Mouse (Mus musculus) ES-Bruce4 (cell line): ENCODE data around the gene Nfkbiz. TPM values are rescaled to one million over a fixed set of nuclear protein-coding genes. Genes with fewer than 3 reads are reported as not detected.

Experiments
- H3K27ac ChIP-seq: 2 replicates; pipeline ENCODE4 v1.5.1; 2012; ENCODE audit warnings: low read length, inconsistent platforms; ENCODE audit not compliant: insufficient read depth
- H3K27me3 ChIP-seq: 2 replicates; pipeline ENCODE4 v1.6.1; 2012; ENCODE audit warnings: mild to moderate bottlenecking, low read length, inconsistent platforms; ENCODE audit not compliant: control insufficient read depth, poor library complexity, insufficient read depth, severe bottlenecking
- H3K36me3 ChIP-seq: 2 replicates; pipeline ENCODE4 v1.6.1; 2012; ENCODE audit warnings: inconsistent platforms, mild to moderate bottlenecking, low read length, moderate library complexity; ENCODE audit not compliant: control insufficient read depth, poor library complexity, insufficient read depth, severe bottlenecking
- H3K4me1 ChIP-seq: one replicate; pipeline ENCODE4 v1.8.1; 2011; ENCODE audit warnings: low read length; ENCODE audit not compliant: control insufficient read depth, insufficient read depth
- H3K4me3 ChIP-seq: 2 replicates; pipeline ENCODE4 v1.5.1; 2011; ENCODE audit warnings: low read depth, mild to moderate bottlenecking, low read length
- H3K9ac ChIP-seq: 2 replicates; pipeline ENCODE4 v1.6.1; 2012; ENCODE audit warnings: low read depth, mild to moderate bottlenecking, inconsistent platforms; ENCODE audit not compliant: poor library complexity, severe bottlenecking
- H3K9me3 ChIP-seq: replicated peaks from 2 replicates; pipeline ENCODE4 v1.6.1; 2012; ENCODE audit warnings: mild to moderate bottlenecking, low read length, inconsistent platforms; ENCODE audit not compliant: control insufficient read depth, poor library complexity, insufficient read depth, severe bottlenecking
- CTCF ChIP-seq: IDR thresholded peaks from one replicate; pipeline ENCODE4 v1.8.1; 2011; ENCODE audit warnings: low read depth, low read length
- EP300 ChIP-seq: IDR thresholded peaks from 2 replicates; pipeline ENCODE4 v1.6.1; 2011; ENCODE audit warnings: low read depth, low read length; ENCODE audit not compliant: insufficient read depth
- POLR2A ChIP-seq: IDR thresholded peaks from one replicate; pipeline ENCODE4 v1.8.1; 2011; ENCODE audit warnings: low read length; ENCODE audit not compliant: insufficient read depth
- polyA plus RNA-seq: library from polyadenylated mRNA; stranded (reverse); fragments of >200 nt; gene quantifications from 2 replicates; pipeline ENCODE4 v1.2.4, GENCODE M21; 2011; ENCODE audit warnings: low read depth; ENCODE audit not compliant: missing spikeins, insufficient read depth, insufficient read length

Gene Nfkbiz
- polyA plus RNA-seq, 1 experiment: 6.0 TPM

DNA sequence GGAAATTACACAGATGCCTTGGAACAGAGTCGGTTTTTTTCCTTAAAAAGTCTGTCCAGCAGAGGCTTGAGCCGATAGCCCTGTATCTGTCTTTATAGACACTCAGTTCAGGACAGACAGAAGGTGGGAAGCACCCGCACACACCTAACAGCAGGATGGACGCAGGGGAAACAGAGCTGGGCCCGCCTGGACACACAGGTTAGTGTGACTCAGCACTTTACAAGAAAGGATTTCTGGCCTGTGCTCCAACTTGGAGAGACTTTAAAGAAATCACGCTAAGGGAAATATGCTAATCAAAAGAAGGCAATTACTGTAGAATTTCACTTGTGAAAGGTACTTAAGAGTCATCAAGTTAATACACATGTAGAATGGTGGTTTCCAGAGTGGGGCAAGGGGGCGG, 54.3 kb downstream of the Nfkbiz start:
- Histone ChIP-seq H3K9me3 (peaks cover 2% of the 10 kb centered on the region; the same call in 1 of the 2 replicates), H3K27me3 (no peaks in the 10 kb centered on the region), H3K4me3 (no peak overlapping the region), H3K27ac (no peak overlapping the region), H3K9ac (no peak overlapping the region), H3K4me1 (no peaks in the 10 kb centered on the region), H3K36me3 (no peaks in the 10 kb centered on the region)
- 0 out of 2 replicates have a peak, but pooled peaks have one; percentile 36 for TF ChIP-seq EP300
- TF ChIP-seq CTCF: no peak
- TF ChIP-seq POLR2A: no peak

DNA sequence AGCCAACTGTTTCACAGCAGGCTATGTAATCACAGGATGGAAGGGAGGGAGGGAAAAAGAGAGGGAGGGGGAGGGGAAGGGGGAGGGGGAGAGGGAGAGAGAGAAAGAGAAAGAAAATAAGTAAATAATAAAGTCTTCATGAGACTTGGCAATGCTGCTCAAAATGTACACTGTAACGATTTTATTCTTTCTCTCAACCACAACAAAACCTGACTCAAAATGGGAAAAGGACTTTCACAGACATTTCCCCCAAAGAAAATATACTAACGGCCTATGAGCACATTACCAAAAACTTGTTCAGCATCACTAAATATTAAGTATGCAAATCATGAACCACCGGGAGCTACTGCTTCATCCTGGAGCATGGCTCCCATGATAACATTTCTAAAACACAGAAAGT, 54.8 kb downstream of the Nfkbiz start:
- TF ChIP-seq EP300: no peak
- no peak for TF ChIP-seq POLR2A
- no peak for TF ChIP-seq CTCF
- Histone ChIP-seq H3K27me3 (no peaks in the 10 kb centered on the region), H3K4me3 (no peak overlapping the region), H3K4me1 (no peaks in the 10 kb centered on the region), H3K9me3 (no peaks in the 10 kb centered on the region), H3K27ac (no peak overlapping the region), H3K36me3 (no peaks in the 10 kb centered on the region), H3K9ac (no peak overlapping the region)

DNA sequence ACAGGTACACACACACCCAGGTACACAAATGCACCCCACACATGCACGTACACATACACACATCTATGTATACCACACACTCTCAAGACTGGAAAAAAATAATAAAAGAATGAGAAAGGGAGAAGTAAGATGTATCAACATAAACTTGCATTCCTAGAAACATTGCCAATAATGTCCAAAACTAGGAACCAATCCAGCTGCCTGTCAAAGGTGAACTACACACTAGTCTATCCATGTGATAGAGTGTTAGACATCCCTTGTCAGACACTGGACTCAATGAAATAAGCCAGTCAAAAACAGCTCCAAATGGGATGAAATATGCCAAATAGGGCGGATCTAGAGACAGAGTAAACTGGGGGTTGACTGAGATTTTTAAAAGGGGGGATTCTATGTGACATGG, 55.8 kb downstream of the Nfkbiz start:
- no peak overlapping the region for H3K27ac ChIP-seq
- no peak overlapping the region for H3K9ac ChIP-seq
- H3K36me3 ChIP-seq: no peaks in the 10 kb centered on the region
- no peaks in the 10 kb centered on the region for H3K4me1 ChIP-seq
- H3K4me3 ChIP-seq: no peak overlapping the region
- no peaks in the 10 kb centered on the region for H3K27me3 ChIP-seq
- no peak for TF ChIP-seq POLR2A
- no peak for TF ChIP-seq EP300
- TF ChIP-seq CTCF: no peak
- no peaks in the 10 kb centered on the region for H3K9me3 ChIP-seq

DNA sequence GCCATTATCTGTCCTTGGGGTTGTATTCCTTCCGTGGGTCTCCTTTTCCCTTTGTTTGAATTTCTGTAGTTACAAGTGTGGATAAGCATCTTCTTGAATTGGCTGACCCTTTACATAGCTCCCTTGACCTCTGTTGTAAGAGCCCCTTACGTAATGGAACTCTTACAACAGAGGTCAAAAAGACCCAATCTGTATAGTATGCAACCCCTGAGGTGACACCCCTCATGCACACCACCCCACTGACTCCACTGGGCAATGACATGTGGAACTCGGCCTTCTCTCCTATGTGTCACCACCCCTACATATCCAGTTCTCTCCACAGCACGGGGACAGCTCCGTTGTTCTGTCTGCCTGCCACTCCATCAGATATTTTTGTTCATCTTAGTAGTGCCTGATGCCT, 56.9 kb downstream of the Nfkbiz start:
- no peaks in the 10 kb centered on the region for H3K4me1 ChIP-seq
- H3K27me3 ChIP-seq: no peaks in the 10 kb centered on the region
- H3K9me3 ChIP-seq: no peaks in the 10 kb centered on the region
- no peak for TF ChIP-seq CTCF
- no peak for TF ChIP-seq EP300
- TF ChIP-seq POLR2A: no peak
- no peak overlapping the region for H3K4me3 ChIP-seq
- H3K36me3 ChIP-seq: no peaks in the 10 kb centered on the region
- H3K9ac ChIP-seq: no peak overlapping the region
- H3K27ac ChIP-seq: no peak overlapping the region

DNA sequence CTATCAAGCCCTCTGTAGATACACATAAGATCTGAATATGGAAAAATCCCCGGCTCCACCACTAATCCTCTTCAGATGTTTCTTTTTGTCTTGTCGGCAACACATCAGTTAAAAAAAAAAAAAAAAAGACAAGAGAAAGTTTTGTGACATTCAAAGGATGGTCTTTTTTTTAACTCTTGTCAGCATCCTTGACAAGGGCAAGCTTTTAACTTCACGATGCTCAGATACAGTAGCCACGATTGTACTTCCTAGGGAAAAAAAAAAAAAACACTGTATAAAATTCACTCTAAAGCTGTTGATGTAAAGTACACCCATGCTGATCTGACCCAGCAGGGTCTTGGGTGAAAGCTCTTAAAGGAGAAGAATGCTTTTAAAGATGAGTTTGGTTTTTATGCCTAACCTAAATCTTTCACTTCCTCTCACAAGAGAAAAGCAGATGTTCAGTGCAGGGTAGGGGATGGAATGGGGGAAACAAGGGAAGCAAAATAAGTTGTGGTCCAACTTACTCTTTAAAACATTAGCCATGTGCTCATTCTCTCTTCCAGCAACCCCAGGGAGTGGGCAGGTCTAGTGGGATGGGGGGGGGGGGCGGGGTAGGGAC, 57.6 kb downstream of the Nfkbiz start:
- H3K4me3 ChIP-seq: no peak overlapping the region
- H3K27ac ChIP-seq: no peak overlapping the region
- no peaks in the 10 kb centered on the region for H3K27me3 ChIP-seq
- H3K36me3 ChIP-seq: no peaks in the 10 kb centered on the region
- TF ChIP-seq CTCF (no peak), POLR2A (no peak), EP300 (no peak)
- H3K9ac ChIP-seq: no peak overlapping the region
- H3K9me3 ChIP-seq: no peaks in the 10 kb centered on the region
- H3K4me1 ChIP-seq: no peaks in the 10 kb centered on the region

DNA sequence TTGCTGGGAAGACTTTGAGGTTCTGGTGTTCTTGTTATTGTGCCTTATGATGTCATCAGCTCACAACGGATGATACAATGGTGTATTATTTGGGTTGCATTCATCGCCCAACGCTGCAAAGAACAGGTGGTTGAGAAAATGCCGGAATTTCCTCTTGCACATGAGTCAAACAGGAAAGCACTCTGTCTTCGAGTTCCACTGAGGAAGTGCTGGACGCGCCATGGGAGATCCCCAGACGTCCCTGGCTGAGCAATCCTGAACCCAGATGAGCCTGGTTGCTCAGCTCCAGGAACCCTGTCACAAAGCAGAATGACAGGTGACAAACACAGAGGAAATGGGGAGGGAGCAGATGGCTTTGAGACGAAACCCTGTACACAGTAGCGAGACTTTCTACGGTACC, 62.4 kb downstream of the Nfkbiz start:
- no peak overlapping the region for H3K4me3 ChIP-seq
- no peak overlapping the region for H3K27ac ChIP-seq
- no peaks in the 10 kb centered on the region for H3K4me1 ChIP-seq
- H3K9me3 ChIP-seq: no peaks in the 10 kb centered on the region
- no peaks in the 10 kb centered on the region for H3K36me3 ChIP-seq
- TF ChIP-seq POLR2A (no peak), CTCF (no peak), EP300 (no peak)
- H3K9ac ChIP-seq: no peak overlapping the region
- H3K27me3 ChIP-seq: no peaks in the 10 kb centered on the region
